Mouse (Mus musculus) heart, postnatal 14 days (tissue): Measurements from ENCODE around the gene Dmkn. TPM values are rescaled to one million over a fixed set of nuclear protein-coding genes. Genes with fewer than 3 reads are reported as not detected.
"Not testable (repeated sequence)": the region's sequence is repeated elsewhere in the genome, so short reads cannot be mapped to it uniquely, and the experiment has no call there.

Source experiments
- DNase-seq, 2 experiments: peaks; one replicate each; pipeline ENCODE4 v3.0.0; 2021 to 2022
- intact Hi-C: fragments of 180-260 bp; cut with DNase I; formaldehyde crosslinking; loops from one replicate; pipeline ENCODE4 v1.15.1; 2025
- total RNA-seq, 2 experiments: library from RNA; stranded (reverse); gene quantifications; 2 replicates each; pipeline ENCODE4 v1.2.3; 2021

Gene Dmkn
- total RNA-seq, 2 experiments from 2014 or later = 4.8 to 7.0 TPM

DNA sequence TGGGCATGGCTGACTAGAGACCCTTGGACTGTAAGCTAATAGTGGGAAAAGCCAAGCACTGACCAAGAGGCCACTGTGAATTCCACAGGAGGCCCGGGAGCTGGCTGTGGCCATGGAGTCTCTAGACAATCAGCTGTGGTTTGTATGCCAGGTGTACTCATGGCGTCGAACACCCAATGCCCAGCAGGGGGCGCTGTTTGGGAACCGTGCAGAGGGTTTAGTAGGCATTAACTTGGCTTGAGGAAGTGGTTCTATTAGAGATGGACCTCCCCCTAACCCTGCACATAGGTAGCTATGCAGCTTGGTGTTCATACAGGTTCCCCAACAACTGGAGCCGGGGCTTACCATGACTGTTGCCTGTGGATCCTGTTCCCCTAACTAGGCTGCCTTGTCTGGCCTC lies 42.4 kb downstream of the Dmkn start:
- DNase-seq = peak; percentile 23 to 45

DNA sequence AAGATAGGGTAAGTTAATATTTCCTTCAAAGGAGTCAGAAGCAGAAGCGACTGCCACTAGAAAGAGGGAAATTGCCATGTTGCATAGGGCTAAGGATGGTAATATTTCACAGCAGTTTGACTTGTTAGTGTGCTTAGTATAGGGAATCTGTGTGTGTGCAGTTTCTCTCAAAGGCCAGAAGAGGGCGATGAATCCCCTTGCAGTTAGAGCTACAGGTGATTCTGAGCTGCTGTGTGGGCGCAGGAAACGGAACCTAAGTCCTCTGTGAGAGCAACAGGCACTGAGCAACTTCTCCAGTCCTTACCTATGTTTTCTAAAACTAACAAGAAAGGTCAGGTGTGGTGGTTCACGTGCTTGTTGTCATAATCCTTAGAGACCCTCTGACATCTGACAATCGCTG lies 46.8 kb downstream of the Dmkn start:
- DNase-seq = no peak
- intact Hi-C loops = no loop called here

More for the DNA sequence above, 42.4 kb downstream of the Dmkn start:
- intact Hi-C loops = loop anchor here (2.0 kb wide), 1 partner anchor 51 kb away; the partner anchor contains the start of gene Ffar3

DNA sequence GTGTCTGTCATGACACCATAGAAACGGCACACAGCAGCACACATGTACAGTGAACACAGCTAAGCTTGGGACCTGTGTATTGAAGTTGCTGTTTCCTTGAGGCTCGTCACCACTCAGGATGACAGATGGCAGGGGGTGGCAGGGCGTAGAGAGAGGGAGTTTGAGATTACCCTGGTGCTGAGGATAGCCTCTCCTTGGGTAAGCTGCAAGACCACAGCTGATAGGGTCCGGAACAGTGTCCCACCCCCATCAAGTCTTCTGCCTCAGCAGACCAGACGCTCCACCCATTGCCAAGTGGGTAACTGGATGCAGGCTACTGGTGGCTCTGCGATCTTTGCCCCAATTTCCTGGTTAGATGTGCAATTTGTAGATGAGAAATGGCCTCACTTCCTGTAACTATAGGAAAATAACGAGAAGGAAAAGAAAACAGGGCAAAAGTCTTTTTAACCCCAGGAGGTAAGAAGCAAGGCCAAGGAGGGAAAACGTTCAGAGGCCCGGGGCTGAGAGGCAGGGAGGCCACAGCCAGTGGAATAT lies 48.3 kb downstream of the Dmkn start:
- no peak for DNase-seq
- intact Hi-C loops = no loop called here

DNA sequence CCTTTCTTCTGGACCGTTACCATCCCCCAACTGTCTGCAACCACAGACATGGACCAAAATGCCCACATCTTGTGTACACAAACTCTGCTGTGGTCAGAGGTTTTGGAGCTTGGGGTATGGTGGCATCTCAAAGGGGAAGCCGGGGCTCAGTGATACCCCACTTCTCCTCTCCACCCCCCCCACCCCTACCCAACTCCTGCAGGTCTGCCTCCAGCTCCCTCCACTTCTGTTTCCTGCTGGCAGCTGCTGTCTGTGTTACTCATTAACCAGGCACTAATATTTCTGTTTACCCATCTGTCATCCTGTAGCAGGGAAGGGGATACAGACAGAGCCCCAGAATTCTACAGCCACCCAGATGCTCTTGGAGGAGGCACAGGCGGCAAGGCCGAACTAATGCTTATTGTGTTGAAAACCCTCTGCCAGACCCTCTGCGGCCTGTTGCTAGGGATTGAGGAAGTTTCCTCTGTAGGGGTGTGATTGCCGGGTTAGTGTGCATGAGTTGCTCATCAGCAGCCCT lies 48.8 kb downstream of the Dmkn start:
- intact Hi-C loops = no loop called here
- DNase-seq = no peak

DNA sequence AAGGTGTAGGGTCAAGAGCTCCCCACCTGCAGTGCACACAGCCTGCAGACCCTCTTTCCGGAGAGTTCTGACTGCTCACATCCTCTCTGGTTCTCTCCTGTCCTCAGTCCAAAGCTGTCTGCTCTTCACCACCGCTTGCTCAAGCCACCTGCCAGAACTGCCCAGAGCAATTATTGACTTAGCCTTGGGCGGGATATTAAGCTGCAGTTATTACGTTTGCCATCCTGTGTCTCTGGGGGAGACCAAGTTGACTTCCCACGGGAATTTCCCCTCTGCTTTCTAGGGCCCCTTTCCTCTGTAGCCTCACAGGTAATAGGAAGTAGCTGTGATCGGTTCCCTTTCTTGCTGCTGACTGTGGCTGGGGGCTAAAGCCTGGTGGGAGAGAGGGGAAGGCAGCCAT lies 56.6 kb downstream of the Dmkn start:
- intact Hi-C loops = no loop called here
- DNase-seq = no peak

DNA sequence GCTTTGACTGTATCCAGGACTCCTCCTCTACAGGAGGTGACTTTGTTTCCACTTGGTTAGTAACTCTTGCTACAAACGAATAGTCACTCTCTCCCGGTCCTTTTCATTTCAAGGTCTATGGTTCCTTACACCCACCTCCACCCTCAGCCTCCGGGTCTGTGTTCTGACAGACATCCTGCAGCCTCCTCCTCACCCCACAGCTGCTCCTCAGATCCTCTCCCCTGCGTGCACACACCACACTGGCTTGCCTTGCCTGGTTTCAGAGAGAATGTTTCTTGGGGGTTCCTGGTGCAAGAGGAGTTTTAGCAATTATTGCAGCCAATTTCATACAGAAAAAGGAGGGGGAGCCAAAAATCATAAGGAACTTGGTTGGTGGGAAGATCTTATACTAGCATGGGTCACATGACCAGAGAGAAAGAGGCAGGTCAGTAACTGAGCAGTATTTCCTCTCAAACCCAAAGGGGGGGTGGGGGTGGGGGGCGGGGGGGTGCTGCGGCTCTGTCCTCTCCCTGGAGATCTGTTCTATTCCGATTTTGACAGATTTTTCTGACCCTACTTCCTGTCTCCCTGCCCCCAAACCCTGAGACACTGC lies 57.4 kb downstream of the Dmkn start:
- intact Hi-C loops = no loop called here
- no peak for DNase-seq

DNA sequence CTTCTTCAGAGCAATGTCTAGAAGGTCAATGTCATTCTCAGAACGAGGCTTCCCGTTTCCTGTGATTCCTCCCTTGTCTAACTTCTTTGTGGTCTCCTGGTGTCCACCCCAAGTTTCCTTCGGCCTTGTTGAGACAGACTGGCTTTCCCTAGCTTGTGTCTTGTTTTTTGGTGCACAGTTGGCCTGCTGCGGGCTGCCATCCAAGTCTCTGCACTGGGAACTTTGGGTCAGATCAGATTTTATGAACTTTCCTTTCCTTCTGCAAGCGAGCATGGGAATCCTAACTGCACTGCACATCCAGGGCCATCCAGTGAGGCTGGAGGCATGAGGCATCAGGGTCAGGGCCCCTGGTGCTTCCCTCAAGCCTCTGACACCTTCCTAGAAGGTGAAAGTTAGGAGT lies 58.0 kb downstream of the Dmkn start:
- peak in 1 of 2 experiments; percentile 13 for DNase-seq
- intact Hi-C loops = no loop called here

DNA sequence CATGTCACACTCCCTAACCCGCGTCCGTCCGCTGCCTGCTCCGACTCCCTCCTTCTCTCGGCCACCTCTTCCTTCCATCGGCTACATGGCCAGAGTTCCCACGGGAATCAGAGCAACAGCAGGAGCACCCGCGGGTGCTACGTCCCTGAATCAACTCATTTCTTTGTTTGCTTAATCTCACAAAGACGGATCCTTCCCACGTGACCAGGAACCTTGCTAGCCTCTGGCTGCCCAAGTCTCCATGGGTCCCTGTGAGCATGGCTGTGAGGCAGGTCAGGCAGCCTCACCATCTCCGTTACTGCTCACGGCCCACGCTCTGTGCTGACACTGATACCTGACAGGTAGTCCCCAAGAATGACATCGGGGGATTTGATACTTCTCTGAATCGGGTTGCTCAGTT lies 60.1 kb downstream of the Dmkn start, which contains the start of gene Ffar2:
TSS of gene Ffar2 (minus strand) at position 101 of the 400 bp plus-strand sequence.
- no peak for DNase-seq
- intact Hi-C loops = no loop called here

DNA sequence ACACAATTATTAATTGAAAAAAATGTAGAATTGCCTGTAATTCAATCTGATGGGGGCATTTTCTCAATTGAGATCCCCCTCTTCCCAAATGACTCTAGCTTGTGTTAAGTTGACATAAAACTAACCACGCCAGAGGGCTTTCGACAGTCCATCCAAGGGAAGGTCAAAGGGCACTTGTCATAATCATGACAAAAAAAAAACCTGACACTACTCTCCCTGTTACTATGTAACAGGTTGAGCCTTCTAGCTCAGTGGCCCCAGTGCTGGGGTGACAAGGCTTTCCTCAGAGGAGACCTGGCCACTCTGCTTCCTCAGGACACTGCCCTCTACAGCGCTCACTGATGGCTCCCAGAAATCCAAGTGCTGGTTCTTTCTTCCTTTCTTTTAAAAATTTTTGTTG lies 60.8 kb downstream of the Dmkn start:
- intact Hi-C loops = no loop called here
- DNase-seq = no peak

DNA sequence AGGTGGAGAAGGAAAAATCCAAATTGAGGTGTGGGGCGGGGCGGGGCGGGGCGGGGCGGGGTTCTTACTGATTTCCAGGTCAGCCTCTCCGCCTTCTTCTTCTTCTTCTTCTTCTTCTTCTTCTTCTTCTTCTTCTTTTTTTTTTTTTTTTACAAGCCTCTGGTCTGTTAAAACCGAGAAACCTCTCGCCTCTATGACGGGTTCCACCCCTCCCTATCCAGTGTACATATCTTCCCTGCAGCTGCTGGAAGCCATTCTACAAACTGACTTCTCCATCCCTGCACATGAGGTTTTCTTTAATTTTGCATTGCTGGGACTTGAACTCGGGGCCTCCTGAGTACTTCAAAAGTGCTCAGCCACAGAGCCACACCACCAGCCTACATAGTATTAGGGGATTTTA lies 63.1 kb downstream of the Dmkn start:
- intact Hi-C loops = no loop called here
- DNase-seq = no peak

DNA sequence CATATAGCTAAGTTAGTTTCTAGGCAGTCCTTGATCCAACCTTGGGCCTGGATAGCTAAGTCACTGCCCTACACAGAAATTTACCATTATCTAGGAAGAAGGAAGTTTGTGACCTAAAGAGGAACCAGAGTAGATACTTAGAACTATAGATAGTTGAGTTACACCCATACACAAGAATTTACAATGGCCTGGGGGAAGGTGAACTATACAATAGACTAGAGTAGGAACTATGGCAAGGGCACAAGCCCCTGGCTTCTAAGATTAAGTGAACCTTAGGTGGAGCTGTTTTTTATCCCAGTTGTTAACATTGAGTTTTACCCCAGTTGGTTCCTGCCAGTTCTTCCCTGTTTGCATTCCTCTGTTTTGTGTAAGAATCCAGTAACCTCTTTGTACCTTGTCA lies 65.3 kb downstream of the Dmkn start:
- DNase-seq, intact Hi-C loops: not testable (repeated sequence)

DNA sequence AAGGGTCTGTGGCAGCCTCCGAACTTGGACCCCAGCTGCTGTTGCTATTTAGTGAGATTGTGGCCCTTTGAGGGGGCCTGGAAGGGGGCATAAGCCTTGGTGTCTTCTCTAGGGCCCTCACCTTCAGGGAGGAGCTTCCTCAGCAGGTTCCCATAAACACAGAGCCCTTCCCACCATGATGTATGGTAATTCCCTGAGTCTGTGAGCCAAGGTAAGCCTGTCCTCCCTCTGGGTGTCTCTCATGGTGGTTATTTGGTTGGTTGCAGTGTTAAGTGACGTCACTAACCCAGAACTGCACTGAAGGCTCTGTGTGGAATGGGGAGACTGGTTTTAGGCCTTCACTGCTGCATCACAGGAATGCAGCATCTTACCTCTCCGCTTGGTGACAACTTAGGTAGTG lies 65.9 kb downstream of the Dmkn start:
- intact Hi-C loops = no loop called here
- DNase-seq = no peak

Other genes starting within 250 kb of the Dmkn start
- 1 to 10 TPM; 2.7 to 3.2 TPM for gene Arhgap33, start 228.7 kb upstream of the Dmkn start, total RNA-seq
- 100 to 1,000 TPM; 425 to 488 TPM for gene Hspb6, start 211.6 kb upstream of the Dmkn start, total RNA-seq
- 1 to 10 TPM; 4.6 to 5.3 TPM for gene Proser3, start 211.5 kb upstream of the Dmkn start, total RNA-seq
- 10 to 100 TPM; 14.4 to 16.4 TPM for gene Lin37, start 203.9 kb upstream of the Dmkn start, total RNA-seq
- gene U2af1l4, start 200.5 kb upstream of the Dmkn start, total RNA-seq = 10 to 100 TPM; 63.8 to 65.6 TPM
- gene Gm49396, start 200.4 kb upstream of the Dmkn start, total RNA-seq = 1 to 10 TPM; 1.9 to 2.4 TPM
- 10 to 100 TPM; 66.3 to 67.3 TPM for gene Psenen, start 200.1 kb upstream of the Dmkn start, total RNA-seq
- 1 to 10 TPM; 1.9 to 2.5 TPM for gene Igflr1, start 198.3 kb upstream of the Dmkn start, total RNA-seq
- 10 to 100 TPM; 22.6 to 26.9 TPM for gene Kmt2b, start 175.0 kb upstream of the Dmkn start, total RNA-seq
- gene Zbtb32, start 164.8 kb upstream of the Dmkn start, total RNA-seq = not detected
- gene Upk1a, start 150.9 kb upstream of the Dmkn start, total RNA-seq = under 1 TPM; 0.34 to 0.38 TPM
- 1,000 to 10,000 TPM; 4,389 to 4,822 TPM for gene Cox6b1, start 137.6 kb upstream of the Dmkn start, total RNA-seq
- not detected for gene Etv2, start 127.9 kb upstream of the Dmkn start, total RNA-seq
- 10 to 100 TPM; 49.1 to 53.1 TPM for gene Rbm42, start 113.4 kb upstream of the Dmkn start, total RNA-seq
- gene Haus5, start 98.8 kb upstream of the Dmkn start, total RNA-seq = 1 to 10 TPM; 4.7 to 4.8 TPM
- gene Pmis2, start 92.2 kb upstream of the Dmkn start, total RNA-seq = under 1 TPM in 1 of 2 experiments, not detected in 1; 0.43 TPM
- not detected for gene 2200002J24Rik, start 64.8 kb upstream of the Dmkn start, total RNA-seq
- under 1 TPM in 1 of 2 experiments, not detected in 1; 0.15 TPM for gene Atp4a, start 51.5 kb upstream of the Dmkn start, total RNA-seq
- 100 to 1,000 TPM; 238 to 243 TPM for gene Tmem147, start 34.2 kb upstream of the Dmkn start, total RNA-seq
- not detected for gene Gapdhs, start 20.1 kb upstream of the Dmkn start, total RNA-seq
- gene Sbsn, start 12.3 kb upstream of the Dmkn start, total RNA-seq = 1 to 10 TPM; 4.3 to 5.5 TPM
- gene Krtdap, start 24.1 kb downstream of the Dmkn start, total RNA-seq = not detected
- gene Ffar2, start 60.0 kb downstream of the Dmkn start, total RNA-seq = under 1 TPM; 0.34 to 0.74 TPM
- gene Ffar3, start 92.4 kb downstream of the Dmkn start, total RNA-seq = not detected
- gene Ffar1, start 97.8 kb downstream of the Dmkn start, total RNA-seq = not detected
- under 1 TPM; 0.39 to 0.43 TPM for gene Cd22, start 116.6 kb downstream of the Dmkn start, total RNA-seq
- gene Mag, start 151.1 kb downstream of the Dmkn start, total RNA-seq = under 1 TPM; 0.15 to 0.22 TPM
- 1 to 10 TPM; 1.9 to 5.4 TPM for gene Hamp2, start 160.9 kb downstream of the Dmkn start, total RNA-seq
- 10 to 100 TPM in 1 of 2 experiments, 1 to 10 TPM in 1; 5.1 to 28.3 TPM for gene Hamp, start 180.3 kb downstream of the Dmkn start, total RNA-seq
- 100 to 1,000 TPM in 1 of 2 experiments, 10 to 100 TPM in 1; 90.2 to 103 TPM for gene Usf2, start 193.0 kb downstream of the Dmkn start, total RNA-seq
- 1 to 10 TPM; 4.2 to 5.0 TPM for gene Lsr, start 209.7 kb downstream of the Dmkn start, total RNA-seq
- gene Fam187b, start 210.0 kb downstream of the Dmkn start, total RNA-seq = under 1 TPM in 1 of 2 experiments, not detected in 1; 0.60 TPM